Mouse (Mus musculus) kidney, adult 8-10 months (tissue): ENCODE measurements at regions not wholly inside any gene's neighbourhood (a gene's known extent, or its start where the extent isn't known, plus 50 kb on each side); places are given as distances from the start of the nearest gene placed in this dataset.
A peak's percentile ranks its signal among the peaks of the same experiment; 100 is the strongest.
"Not testable (repeated sequence)": the region's sequence is repeated elsewhere in the genome, so short reads cannot be mapped to it uniquely, and the experiment has no call there.

Experiments used
- DNase-seq, 2 experiments: peaks; one replicate each; pipeline ENCODE4 v3.0.0; 2022

- no peak for DNase-seq
These were observed 74.2 kb upstream of the Magee2 start for GRCm38 (mm10) chrX:104931153-104931706.

- DNase-seq = no peak
These were observed 94.5 kb upstream of the Magee2 start for GRCm38 (mm10) chrX:104951587-104951986.

GRCm38 (mm10) chrX:104952809-104953208 lies 95.7 kb upstream of the Magee2 start:
- not testable (repeated sequence) for DNase-seq

- not testable (repeated sequence) for DNase-seq
These were observed 96.3 kb upstream of the Magee2 start for GRCm38 (mm10) chrX:104953391-104953790.

- DNase-seq = no peak
These were observed 101.1 kb upstream of the Pbdc1 start for GRCm38 (mm10) chrX:104978432-104978831.

GRCm38 (mm10) chrX:105003260-105003659 lies 76.3 kb upstream of the Pbdc1 start:
- DNase-seq = no peak

- peak in 1 of 2 experiments; percentile 5 for DNase-seq
These were observed 73.1 kb upstream of the Pbdc1 start for GRCm38 (mm10) chrX:105006445-105006844.
